Mouse (Mus musculus): ENCODE data around the gene Gli1. TPM values are rescaled to one million over a fixed set of nuclear protein-coding genes. Genes with fewer than 3 reads are reported as not detected.

Gli1 gene
- polyA plus RNA-seq, 1 experiment from 2014 or later, result 1.2 TPM

DNA sequence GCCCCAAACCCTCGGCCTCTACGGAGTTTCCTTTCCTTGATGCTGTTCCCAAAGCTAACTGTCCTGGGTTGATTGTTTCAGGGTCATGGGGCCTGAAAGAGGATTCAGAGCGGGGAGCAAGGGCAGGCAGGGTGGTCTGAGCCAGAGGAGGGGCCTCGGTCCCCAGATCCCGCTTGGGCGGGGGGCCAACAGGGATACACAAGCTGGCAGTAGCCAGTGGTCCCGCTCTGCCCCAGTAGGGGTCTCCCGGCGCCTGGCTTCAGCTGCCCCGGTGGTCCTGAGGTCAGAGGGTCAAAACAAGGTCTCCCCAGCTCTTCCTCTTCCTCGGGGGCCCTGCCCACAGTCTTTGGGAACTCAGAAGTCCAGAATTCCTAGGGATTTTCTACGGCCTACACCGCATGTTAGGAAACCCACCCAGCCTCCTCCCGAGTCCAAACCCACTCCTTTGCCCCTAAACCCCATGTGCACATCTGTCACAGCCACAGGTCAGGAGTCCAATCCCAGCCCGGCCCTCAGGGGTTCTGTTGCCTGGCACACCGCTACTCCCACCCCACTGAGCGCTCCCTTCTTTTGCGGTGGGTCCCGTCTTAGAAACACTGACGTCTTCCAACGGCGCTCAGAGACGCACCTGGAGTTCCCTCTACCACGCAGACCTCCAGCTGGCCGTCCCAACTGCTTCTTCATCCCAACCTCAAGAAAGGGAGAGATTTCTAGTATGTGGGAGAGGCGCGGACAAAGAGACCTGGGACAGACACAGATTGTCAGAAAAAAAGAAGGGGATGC lies 1.0 kb downstream of the Gli1 start:
- Histone ChIP-seq H3K36me3 (ENCODE audit: control insufficient read depth, insufficient read depth, low read length) (no peaks in the 10 kb centered on the region), H3K4me3 (ENCODE audit: low read depth, low read length) (peak overlapping the region; percentile 49), H3K27ac (ENCODE audit: low read depth, low read length) (peak overlapping the region; percentile 12; the same call in 1 of the 2 replicates), H3K9ac (ENCODE audit: low read depth, low read length) (peak overlapping the region; percentile 29; the same call in 1 of the 2 replicates), H3K4me1 (ENCODE audit: control insufficient read depth, insufficient read depth, low read length) (peaks cover 21% of the 10 kb centered on the region), H3K27me3 (ENCODE audit: control insufficient read depth, insufficient read depth, low read length) (peaks cover 22% of the 10 kb centered on the region), H3K9me3 (replicated peaks; ENCODE audit: control insufficient read depth, low read length) (no peaks in the 10 kb centered on the region), H3K4me2 (peak overlapping the region; percentile 93)
- WGBS (ENCODE audit: insufficient replicate concordance), result 1% methylated on average over 27 of the region's 27 CpGs
- no peak for ATAC-seq (replicated peaks; ENCODE audit: insufficient number of reproducible peaks, low FRiP score, low TSS enrichment)

DNA sequence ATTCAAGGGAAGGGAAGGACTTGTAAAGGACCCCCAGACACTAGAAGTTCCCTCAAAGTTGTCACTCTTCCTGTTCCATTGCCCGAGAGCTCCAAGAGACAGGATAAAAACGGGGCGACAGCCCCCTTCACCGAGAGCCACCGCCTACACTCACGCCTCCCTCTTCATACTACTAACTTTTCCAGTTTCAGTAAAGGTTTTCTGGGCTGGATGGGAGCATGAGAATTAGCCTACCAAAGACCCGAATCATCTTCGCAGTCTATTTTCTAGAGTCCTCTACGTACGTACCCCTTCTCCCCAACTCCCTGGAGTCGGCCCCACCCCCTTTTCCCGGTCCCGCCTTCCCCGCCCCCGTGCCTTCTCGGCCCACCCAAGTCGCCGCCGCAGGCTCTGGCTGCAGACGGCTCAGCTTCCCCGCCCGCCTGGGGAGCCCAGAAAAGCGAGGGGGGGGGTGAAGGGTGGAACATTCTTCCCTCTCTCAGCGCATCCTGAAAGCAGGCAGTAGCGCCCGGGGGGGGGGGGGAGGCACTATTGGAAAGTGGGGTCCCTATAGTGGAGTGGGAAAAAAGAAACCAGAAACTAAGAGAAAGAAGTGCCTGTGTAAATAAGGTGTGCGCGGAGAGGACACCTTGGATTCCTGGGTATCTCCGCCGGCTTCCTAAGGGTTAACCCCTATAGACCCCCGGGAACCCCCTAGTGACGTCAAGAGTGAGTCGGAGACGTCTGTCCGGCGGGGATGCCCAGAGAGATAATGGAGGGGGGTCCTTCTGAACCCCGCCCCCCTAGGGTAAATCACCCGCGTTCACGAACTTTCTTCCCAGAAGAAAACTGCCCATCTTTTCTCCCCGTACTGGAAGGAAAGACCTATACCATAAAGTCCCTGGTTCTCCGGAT lies 1.8 kb downstream of the Gli1 start:
- Histone ChIP-seq H3K4me1 (ENCODE audit: control insufficient read depth, insufficient read depth, low read length) (peaks cover 21% of the 10 kb centered on the region), H3K36me3 (ENCODE audit: control insufficient read depth, insufficient read depth, low read length) (no peaks in the 10 kb centered on the region), H3K4me3 (ENCODE audit: low read depth, low read length) (peak overlapping the region; percentile 49), H3K9me3 (replicated peaks; ENCODE audit: control insufficient read depth, low read length) (no peaks in the 10 kb centered on the region), H3K27ac (ENCODE audit: low read depth, low read length) (peak overlapping the region; percentile 41; the same call in 1 of the 2 replicates), H3K4me2 (peak overlapping the region; percentile 93), H3K9ac (ENCODE audit: low read depth, low read length) (peak overlapping the region; percentile 43; the same call in 1 of the 2 replicates), H3K27me3 (ENCODE audit: control insufficient read depth, insufficient read depth, low read length) (peaks cover 22% of the 10 kb centered on the region)
- WGBS (ENCODE audit: insufficient replicate concordance), result under 1% methylated on average over 42 of the region's 42 CpGs
- ATAC-seq (replicated peaks; ENCODE audit: insufficient number of reproducible peaks, low FRiP score, low TSS enrichment), result no peak

DNA sequence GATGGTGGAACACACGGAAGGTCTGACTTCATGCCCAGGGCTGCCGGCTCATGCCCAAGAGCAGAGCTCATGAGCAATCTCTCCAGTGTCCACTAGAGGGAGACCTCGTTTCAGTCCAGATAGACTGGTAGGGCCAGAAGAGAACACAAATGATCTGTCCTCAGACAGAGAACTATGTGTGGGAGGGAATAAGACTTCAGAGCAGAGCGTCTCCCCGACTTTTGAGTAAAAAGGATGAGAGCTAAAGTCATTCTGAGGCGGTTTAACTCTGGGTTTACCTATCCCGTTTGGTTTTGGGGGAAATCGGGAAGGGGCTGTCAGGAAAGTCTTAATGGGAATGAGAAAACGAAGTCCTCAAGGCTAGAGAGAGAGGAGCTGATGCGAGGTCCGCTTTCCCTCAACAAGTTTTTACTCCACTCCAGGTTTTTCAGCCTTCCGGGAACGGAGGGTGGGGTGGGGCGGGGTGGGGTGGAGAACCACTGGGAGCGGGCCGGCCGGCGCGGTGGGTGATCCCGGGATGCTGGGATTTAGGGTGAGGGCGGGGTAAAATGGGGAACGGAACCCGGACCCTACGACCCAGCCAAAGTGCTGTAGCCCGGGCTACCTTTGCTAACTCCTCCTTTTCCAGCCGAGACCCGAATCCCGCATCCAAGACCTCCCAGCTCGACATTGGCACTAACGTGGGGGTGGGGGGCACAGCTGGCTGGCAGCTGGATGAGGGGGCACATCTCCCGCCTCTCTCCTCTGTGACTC lies 2.7 kb downstream of the Gli1 start:
- Histone ChIP-seq H3K4me2 (peak overlapping the region; percentile 93), H3K4me3 (ENCODE audit: low read depth, low read length) (peak overlapping the region; percentile 49), H3K27ac (ENCODE audit: low read depth, low read length) (peak overlapping the region; percentile 41; the same call in 1 of the 2 replicates), H3K9me3 (replicated peaks; ENCODE audit: control insufficient read depth, low read length) (no peaks in the 10 kb centered on the region), H3K36me3 (ENCODE audit: control insufficient read depth, insufficient read depth, low read length) (no peaks in the 10 kb centered on the region), H3K27me3 (ENCODE audit: control insufficient read depth, insufficient read depth, low read length) (peaks cover 22% of the 10 kb centered on the region), H3K4me1 (ENCODE audit: control insufficient read depth, insufficient read depth, low read length) (peaks cover 21% of the 10 kb centered on the region), H3K9ac (ENCODE audit: low read depth, low read length) (peak overlapping the region; percentile 43; the same call in 1 of the 2 replicates)
- WGBS (ENCODE audit: insufficient replicate concordance), result under 1% methylated on average over 31 of the region's 31 CpGs
- ATAC-seq (replicated peaks; ENCODE audit: insufficient number of reproducible peaks, low FRiP score, low TSS enrichment), result peak; percentile 64; the same call in 1 of the 2 replicates

DNA sequence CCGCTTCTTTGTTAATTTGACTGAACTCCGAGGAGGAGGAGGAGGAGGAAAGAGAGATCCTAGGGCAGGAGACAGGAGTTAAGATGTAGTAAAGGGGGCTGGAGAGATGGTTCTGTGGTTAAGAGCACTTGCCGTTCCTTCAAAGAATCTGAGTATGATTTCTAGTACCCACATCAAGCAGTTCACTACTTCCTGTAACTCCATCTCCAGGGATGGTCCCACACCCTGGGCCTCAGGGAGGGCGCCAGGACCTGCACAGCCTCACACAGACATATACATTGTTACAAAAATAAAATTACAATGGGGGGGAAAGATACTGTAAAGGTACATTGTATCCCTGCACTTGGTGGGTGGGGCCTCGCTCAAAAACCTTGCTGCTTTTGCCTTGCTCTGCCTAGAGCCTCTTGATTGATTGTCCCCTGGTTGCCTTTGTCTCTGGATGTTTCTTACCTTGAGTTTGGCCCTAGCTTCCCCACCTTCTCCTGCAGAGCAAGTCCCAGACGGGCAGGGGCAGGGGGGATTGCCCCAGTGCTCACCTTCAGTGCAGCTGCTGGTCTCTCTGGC lies 4.2 kb downstream of the Gli1 start:
- WGBS (ENCODE audit: insufficient replicate concordance), result 78% methylated on average over 6 of the region's 6 CpGs
- H3K27me3 ChIP-seq (ENCODE audit: control insufficient read depth, insufficient read depth, low read length), result peaks cover 22% of the 10 kb centered on the region
- no peak overlapping the region for H3K4me2 ChIP-seq
- ATAC-seq (replicated peaks; ENCODE audit: insufficient number of reproducible peaks, low FRiP score, low TSS enrichment), result no peak
- no peaks in the 10 kb centered on the region for H3K9me3 ChIP-seq (replicated peaks; ENCODE audit: control insufficient read depth, low read length)
- H3K4me3 ChIP-seq (ENCODE audit: low read depth, low read length), result no peak overlapping the region
- H3K4me1 ChIP-seq (ENCODE audit: control insufficient read depth, insufficient read depth, low read length), result peaks cover 21% of the 10 kb centered on the region
- H3K27ac ChIP-seq (ENCODE audit: low read depth, low read length), result no peak overlapping the region
- H3K36me3 ChIP-seq (ENCODE audit: control insufficient read depth, insufficient read depth, low read length), result no peaks in the 10 kb centered on the region
- no peak overlapping the region for H3K9ac ChIP-seq (ENCODE audit: low read depth, low read length)

DNA sequence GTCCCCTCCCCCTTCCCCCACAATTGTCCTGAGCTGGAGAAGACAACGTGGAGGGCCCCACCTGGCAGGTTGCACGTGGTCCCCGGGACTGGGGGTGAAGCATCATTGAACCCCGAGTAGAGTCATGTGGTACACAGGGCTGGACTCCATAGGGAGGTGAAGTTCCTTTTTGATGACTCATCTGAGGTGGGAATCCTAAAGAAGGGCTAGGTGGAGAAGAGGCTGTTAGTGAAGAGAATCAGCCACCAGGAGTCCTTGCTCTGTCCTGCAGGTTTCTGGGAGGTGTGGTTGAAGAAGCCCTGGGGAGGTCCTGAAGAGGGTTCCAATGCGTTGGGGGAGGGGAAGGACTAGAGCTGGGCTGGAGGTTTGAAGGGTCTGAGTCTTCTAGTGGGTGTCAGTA lies 4.8 kb downstream of the Gli1 start:
- 68% methylated on average over 5 of the region's 5 CpGs for WGBS (ENCODE audit: insufficient replicate concordance)
- Histone ChIP-seq H3K27ac (ENCODE audit: low read depth, low read length) (no peak overlapping the region), H3K4me2 (no peak overlapping the region), H3K4me1 (ENCODE audit: control insufficient read depth, insufficient read depth, low read length) (peaks cover 18% of the 10 kb centered on the region), H3K27me3 (ENCODE audit: control insufficient read depth, insufficient read depth, low read length) (peaks cover 25% of the 10 kb centered on the region), H3K9ac (ENCODE audit: low read depth, low read length) (no peak overlapping the region), H3K36me3 (ENCODE audit: control insufficient read depth, insufficient read depth, low read length) (no peaks in the 10 kb centered on the region), H3K4me3 (ENCODE audit: low read depth, low read length) (no peak overlapping the region), H3K9me3 (replicated peaks; ENCODE audit: control insufficient read depth, low read length) (no peaks in the 10 kb centered on the region)
- no peak for ATAC-seq (replicated peaks; ENCODE audit: insufficient number of reproducible peaks, low FRiP score, low TSS enrichment)

DNA sequence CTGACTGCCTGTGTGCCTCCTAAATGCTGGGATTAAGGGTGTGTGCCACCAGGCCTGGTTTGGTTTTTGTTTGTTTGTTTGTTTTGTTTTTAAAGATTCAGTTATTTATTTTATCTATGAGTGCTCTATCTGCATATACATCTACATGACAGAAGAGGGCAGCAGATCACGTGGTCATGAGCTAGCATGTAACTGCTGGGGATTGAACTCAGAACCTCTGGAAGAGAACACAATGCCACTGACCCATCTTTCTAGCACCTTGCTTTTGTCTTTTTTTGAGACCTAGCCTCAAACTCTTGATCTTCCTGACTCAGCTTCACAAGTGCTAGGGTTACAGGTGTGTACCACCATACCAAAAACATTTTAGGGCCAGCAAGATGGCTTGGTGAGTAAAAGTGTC lies 6.5 kb downstream of the Gli1 start:
- no peaks in the 10 kb centered on the region for H3K9me3 ChIP-seq (replicated peaks; ENCODE audit: control insufficient read depth, low read length)
- no peak overlapping the region for H3K27ac ChIP-seq (ENCODE audit: low read depth, low read length)
- peaks cover 24% of the 10 kb centered on the region for H3K27me3 ChIP-seq (ENCODE audit: control insufficient read depth, insufficient read depth, low read length)
- H3K4me3 ChIP-seq (ENCODE audit: low read depth, low read length), result no peak overlapping the region
- 65% methylated on average over 1 of the region's 1 CpGs for WGBS (ENCODE audit: insufficient replicate concordance)
- peaks cover 11% of the 10 kb centered on the region for H3K4me1 ChIP-seq (ENCODE audit: control insufficient read depth, insufficient read depth, low read length)
- no peak overlapping the region for H3K4me2 ChIP-seq
- no peaks in the 10 kb centered on the region for H3K36me3 ChIP-seq (ENCODE audit: control insufficient read depth, insufficient read depth, low read length)
- ATAC-seq (replicated peaks; ENCODE audit: insufficient number of reproducible peaks, low FRiP score, low TSS enrichment), result no peak
- no peak overlapping the region for H3K9ac ChIP-seq (ENCODE audit: low read depth, low read length)

DNA sequence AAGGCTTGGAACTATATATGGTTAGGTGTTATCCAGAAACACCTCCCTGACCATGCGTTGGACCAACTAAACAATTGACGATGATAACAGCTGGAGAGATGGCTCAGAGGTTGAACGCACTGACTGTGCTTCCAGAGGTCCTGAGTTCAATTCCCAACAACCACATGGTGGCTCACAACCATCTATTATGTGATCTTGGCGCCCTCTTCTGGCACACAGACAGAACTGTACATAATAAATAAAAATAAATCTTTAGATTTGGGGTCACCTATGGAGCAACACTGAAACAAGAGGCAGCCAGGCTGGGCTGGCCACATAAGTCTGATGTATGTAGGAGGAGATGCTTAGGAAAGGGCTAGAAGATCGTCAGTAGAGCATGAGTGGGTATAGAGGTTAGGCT lies 8.6 kb downstream of the Gli1 start:
- Histone ChIP-seq H3K4me1 (ENCODE audit: control insufficient read depth, insufficient read depth, low read length) (no peaks in the 10 kb centered on the region), H3K36me3 (ENCODE audit: control insufficient read depth, insufficient read depth, low read length) (no peaks in the 10 kb centered on the region), H3K9ac (ENCODE audit: low read depth, low read length) (no peak overlapping the region), H3K4me2 (no peak overlapping the region), H3K27me3 (ENCODE audit: control insufficient read depth, insufficient read depth, low read length) (peaks cover 34% of the 10 kb centered on the region), H3K9me3 (replicated peaks; ENCODE audit: control insufficient read depth, low read length) (no peaks in the 10 kb centered on the region), H3K27ac (ENCODE audit: low read depth, low read length) (no peak overlapping the region), H3K4me3 (ENCODE audit: low read depth, low read length) (no peak overlapping the region)
- ATAC-seq (replicated peaks; ENCODE audit: insufficient number of reproducible peaks, low FRiP score, low TSS enrichment), result no peak
- WGBS (ENCODE audit: insufficient replicate concordance), result 62% methylated on average over 5 of the region's 5 CpGs
